Mouse (Mus musculus) neutrophil, adult 5-6 weeks (primary cell): Measurements from ENCODE around the gene Fhad1. TPM values are rescaled to one million over a fixed set of nuclear protein-coding genes. Genes with fewer than 3 reads are reported as not detected.
"Not testable (repeated sequence)": the region's sequence is repeated elsewhere in the genome, so short reads cannot be mapped to it uniquely, and the experiment has no call there.

Experiments
- ATAC-seq: fragments of 151-379, 151-347 bp; 2 replicates; pipeline ENCODE4 v1.8.0; 2017; ENCODE audit warnings: mild to moderate bottlenecking, moderate TSS enrichment; ENCODE audit not compliant: insufficient number of reproducible peaks, poor library complexity, low FRiP score, severe bottlenecking; ENCODE audit errors: extremely low read depth
- total RNA-seq: library from RNA; stranded (forward); fragments of 200-1000 nt; gene quantifications from 2 replicates; pipeline ENCODE4 v1.2.3, GENCODE M21; 2017

Gene Fhad1
- total RNA-seq = not detected in 2 replicates

DNA sequence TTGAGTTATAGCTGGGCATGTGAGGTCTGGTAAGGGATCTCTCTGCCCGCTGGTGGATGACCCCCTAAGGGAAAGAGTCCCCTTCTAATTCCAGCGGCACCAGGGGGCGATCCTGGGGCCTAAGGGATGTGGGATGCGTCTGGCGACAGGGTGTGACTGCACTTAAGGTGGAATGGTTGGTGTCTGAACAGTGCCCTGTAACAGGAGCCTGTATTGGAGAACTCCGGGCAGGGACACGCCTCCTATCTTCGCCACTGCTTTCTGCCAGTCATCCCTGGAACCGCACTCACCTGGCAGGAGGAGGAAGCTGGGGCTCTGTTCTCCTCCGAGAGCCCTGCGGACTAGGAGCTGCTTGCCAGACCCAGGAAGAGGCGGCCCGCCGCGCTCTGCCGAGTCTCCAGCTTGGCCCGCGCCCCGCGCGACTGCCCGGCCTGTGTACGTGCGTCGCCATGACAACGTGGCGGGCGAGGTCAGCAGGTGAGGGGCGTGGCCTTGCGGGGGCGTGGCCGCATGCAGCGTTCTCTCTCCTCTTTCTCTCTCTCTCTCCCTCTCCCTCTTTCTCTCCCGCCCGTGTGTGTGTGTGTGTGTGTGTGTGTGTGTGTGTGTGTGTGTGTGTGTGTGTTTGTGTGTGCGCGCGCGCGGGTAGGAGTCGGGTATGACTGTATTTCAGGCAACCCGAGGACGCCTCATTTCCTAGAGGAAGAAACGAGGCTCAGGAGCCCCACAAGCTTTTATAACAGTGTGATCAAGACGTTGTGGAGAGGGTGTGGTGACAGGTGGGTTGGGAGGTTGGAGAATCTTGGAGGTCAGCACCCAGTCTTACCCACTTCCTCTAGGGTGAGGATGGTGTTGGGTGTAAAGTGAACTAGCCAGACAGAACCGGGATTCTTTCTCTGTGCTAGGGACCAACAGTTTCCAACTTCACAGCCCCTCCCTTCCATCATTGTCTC is at the start of gene Fhad1:
Gene Fhad1, minus strand, starts transcription at position 424 of the 950 bp plus-strand sequence.
- ATAC-seq = peak; percentile 27; the same call in 1 of the 2 replicates

GRCm38 (mm10) chr4:142063057-142063534 is 48.2 kb upstream of the Fhad1 start:
- no peak for ATAC-seq

DNA sequence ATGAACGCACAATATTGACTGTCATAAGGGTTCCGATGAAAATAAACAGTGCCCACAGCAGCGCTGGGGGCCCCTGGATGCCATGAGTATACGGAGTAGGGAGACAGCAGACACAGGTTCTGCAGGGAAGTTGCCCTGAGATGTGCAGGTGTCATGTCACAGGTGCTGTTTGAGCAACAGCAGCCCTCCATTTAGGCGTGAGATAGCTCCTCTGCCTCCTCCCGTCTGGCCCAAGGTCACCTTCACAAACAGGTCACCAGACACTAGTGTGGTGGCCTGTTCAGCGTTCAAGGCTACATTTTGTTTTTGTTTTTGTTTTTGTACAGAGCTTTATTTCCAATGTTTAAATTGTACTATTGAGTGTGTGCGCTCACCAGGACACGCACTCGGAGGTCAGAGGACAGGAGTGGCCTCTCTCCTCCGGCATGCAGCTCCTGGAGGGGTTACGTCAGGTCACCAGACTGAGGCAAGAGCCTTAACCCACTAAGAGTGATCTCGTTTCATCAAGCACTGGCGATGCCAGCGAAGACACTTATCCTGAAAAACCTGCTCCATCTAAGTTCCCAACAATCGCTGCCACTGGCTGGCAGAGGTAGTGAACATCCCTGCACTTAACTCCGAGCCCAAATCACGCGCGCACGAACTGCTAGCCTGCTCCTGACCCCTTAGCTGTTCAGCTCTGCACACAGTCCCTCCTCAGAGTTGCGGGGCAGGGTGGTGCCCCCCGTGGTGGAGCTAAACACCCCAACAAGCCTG is 46.8 kb upstream of the Fhad1 start:
- ATAC-seq = no peak

DNA sequence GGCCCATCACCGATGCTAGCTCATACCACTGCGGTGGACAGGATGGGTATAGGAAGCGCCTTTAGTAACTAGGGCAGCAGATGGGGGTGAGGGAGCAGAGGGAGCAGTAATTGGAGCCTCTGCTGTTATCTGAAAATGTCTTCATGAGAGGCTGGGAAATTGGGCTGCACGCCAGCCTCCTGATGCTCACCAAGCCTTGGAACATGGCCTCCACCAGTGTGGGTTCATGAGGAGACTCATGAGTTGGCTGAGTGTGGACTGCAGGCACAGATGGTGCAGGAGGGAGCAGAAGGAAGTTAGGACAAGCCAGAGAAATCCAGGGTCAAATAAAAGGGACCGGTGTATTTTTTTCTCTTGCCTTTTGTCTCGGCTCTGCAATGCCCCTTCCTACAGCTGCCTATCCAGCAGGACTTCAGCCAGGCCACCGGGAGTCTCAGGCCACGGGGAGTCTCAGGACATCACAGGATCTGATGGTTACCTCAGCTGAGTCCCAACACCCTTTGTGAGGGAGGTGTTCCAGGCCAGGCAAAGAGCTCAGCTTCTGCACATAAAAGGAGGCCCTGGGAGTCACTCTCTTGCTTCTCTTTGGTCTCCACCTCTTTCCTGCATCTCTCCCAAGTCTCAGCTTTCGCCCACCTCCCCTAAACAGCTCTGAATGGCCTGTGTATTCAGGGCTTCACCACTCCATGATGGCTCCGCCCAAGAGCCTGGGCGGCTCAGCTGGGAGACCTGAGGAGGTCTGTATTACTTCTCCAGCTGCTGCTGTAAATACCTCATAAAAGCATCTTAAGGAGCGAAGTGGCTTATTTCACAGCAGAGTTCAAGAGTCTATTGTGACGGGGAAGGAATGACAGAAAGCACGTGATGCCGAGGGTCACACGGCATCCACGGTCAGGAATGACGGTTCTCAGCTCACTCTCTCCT is 45.8 kb upstream of the Fhad1 start:
- no peak for ATAC-seq

- no peak for ATAC-seq
These were observed 44.9 kb upstream of the Fhad1 start for GRCm38 (mm10) chr4:142059841-142060193.

DNA sequence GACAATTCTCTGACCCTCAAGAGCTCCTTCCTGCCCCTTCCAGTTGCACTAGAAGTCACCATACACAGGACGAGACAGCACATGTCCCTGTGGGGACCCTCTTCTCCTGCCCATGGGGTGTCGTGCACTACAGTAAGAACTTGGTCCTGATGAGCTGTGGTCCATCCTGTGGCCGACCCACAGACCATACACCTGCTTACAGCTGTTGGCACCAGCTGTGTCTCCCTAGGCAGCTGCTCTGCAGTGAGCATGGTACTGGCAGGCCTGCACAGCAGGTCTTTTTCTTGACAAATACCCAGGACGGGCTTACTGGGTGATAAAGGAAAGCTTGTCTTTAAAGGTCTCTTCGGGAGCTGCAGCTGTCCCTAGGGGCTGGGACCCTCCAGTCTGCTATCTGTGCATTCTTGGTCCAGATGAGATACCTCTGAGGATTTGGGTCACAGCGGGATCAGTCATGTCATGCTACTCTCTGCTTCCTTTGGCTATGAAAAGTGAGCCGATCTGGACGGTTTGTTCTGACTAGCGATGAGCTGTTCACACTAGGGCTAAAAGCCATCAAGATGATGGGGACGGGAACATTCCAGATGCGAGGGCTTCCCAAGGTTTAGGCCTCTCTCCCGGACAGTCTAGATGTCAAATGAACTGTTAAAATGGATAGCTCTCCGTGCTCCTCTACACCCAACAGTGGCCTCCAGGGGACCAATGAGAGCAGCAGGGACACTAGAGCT is 44.4 kb upstream of the Fhad1 start:
- ATAC-seq = no peak

GRCm38 (mm10) chr4:142057529-142058216 is 42.8 kb upstream of the Fhad1 start:
- ATAC-seq = no peak

DNA sequence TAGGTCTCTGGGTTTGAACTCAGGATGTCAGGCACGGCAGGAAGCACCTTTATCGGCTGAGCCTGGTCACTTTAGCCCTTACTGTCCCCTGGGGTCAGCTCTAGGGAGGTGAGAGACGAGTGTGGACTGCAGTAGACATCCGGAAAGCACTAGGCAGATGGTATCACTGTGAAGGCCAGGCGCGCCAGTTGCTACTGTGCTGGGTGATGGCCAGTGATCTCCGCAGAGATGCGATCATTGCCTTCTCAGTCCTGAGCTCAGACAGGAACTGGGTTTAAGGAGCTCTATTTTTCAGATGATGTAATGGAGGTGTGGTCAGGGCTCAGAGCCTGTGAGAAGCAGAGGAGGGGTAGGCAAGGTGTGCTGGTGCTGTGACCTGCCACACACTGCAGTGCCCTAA is 40.7 kb upstream of the Fhad1 start:
- no peak for ATAC-seq

- no peak for ATAC-seq
These were observed 39.7 kb upstream of the Fhad1 start for GRCm38 (mm10) chr4:142054580-142054979.

GRCm38 (mm10) chr4:142053661-142054448 is 39.0 kb upstream of the Fhad1 start:
- ATAC-seq = no peak

GRCm38 (mm10) chr4:142053261-142053660 is 38.4 kb upstream of the Fhad1 start:
- no peak for ATAC-seq

DNA sequence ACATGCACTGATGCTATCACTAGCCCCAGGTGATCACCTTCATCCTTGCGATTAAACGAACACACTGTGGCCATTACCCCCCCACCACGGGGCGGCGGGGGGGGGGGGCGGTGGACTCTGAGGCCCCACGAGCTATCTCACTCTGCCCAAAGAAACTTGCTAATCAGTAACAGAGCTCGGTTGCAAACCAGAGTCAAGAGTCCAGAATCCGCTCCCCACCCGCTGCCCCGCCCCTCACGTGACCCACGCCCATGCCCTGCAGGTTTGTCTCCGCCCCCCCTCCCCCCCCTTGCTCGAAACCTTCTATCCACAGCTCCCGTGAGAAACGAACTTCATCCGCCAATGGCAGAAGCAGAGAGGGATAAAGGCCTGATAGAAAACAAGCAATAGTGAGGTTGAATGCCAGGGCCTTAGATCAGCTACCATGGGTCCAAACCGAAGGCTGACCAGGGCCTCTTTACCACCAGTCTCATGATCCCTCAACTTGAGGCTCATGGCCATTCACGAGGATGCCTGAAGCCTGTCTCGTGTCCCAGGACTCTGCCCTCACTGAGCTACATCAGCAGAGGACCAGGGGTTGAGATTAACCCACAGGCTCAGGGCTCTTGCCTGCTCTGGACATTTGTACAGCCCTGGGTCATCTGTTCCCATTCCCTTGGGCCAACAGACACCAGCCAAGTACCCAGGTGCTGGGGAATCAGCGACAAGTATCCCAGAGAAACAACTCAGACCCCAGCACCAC is 37.7 kb upstream of the Fhad1 start:
- no peak for ATAC-seq

DNA sequence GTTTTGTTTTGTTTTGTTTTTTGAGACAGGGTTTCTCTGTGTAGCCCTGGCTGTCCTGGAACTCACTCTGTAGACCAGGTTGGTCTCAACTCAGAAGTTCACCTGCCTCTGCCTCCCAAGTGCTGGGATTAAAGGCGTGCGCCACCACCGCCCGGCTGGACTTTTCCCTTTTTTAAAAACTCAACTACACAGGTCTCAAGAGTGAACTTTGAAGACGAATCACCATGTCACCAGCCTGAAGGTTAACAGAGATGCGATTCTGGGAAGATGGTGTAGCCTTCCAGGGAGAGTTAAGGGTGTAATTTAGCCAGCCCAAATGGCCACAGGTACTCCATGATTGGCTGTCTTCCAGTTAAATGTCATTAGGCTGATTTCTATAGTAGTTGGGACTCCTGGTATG is 37.0 kb upstream of the Fhad1 start:
- not testable (repeated sequence) for ATAC-seq

DNA sequence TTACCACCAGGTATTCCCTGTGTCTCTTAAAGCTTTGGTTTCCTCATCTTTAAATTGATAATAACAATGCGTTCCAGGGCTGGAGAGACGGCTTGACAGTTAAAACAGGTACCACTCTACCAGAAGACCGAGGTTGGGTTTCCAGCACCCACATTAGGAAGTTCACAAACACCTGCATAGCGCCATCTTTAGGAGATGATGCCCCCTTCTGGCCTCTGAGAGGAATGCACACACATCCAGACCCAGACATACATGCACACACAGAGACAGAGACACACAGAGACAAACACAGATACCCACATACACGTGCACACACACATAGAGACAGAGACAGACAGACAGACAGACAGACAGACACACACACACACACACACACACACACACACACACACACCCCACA is 35.1 kb upstream of the Fhad1 start:
- ATAC-seq = no peak

DNA sequence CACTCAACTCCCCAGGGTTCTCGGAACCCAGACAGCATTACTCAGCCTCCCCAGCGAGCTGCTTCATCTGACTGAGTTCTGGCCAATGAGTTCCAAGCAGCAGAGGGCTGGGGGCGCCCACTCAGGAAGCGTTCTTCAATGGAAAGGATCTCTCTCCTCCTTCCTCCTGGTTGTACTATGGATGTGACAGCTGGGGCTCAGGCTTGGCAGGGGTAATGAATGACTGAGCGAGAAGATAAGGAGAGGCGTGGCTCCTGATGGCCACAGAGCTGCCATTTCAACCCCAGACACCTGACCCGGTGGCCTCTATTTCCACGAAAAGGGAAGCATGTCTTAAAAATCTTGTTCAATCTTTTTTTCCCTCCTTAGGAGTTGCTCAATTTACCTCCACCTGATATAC is 33.5 kb upstream of the Fhad1 start:
- no peak for ATAC-seq

GRCm38 (mm10) chr4:142047005-142047404 is 32.1 kb upstream of the Fhad1 start:
- no peak for ATAC-seq
